Mouse (Mus musculus) forebrain, embryonic 12.5 days (tissue): ENCODE data around the gene Olfr311. TPM values are rescaled to one million over a fixed set of nuclear protein-coding genes. Genes with fewer than 3 reads are reported as not detected.
"Not testable (repeated sequence)": the region's sequence is repeated elsewhere in the genome, so short reads cannot be mapped to it uniquely, and the experiment has no call there.

ENCODE experiments used
- ATAC-seq: fragments of 200-750 bp; cut with Nextera tagmentation; 2 replicates; pipeline ENCODE4 v1.8.0; 2017; ENCODE audit warnings: moderate TSS enrichment; ENCODE audit not compliant: low FRiP score
- H3K27ac ChIP-seq: fragments of 300-500 bp; sonication (generic); 2 replicates; pipeline ENCODE4 v1.5.1; 2016; ENCODE audit warnings: mild to moderate bottlenecking
- H3K27me3 ChIP-seq: fragments of 300-500 bp; sonication (generic); 2 replicates; pipeline ENCODE4 v1.6.1; 2016; ENCODE audit warnings: mild to moderate bottlenecking
- H3K36me3 ChIP-seq: fragments of 300-500 bp; sonication (generic); replicated peaks from 2 replicates; pipeline ENCODE4 v1.6.1; 2016; ENCODE audit warnings: mild to moderate bottlenecking
- H3K4me1 ChIP-seq: fragments of 300-500 bp; sonication (generic); 2 replicates; pipeline ENCODE4 v1.6.1; 2016
- H3K4me2 ChIP-seq: fragments of 300-500 bp; sonication (generic); 2 replicates; pipeline ENCODE4 v1.6.1; 2016; ENCODE audit warnings: mild to moderate bottlenecking, moderate library complexity
- H3K4me3 ChIP-seq: fragments of 300-500 bp; sonication (generic); replicated peaks from 2 replicates; pipeline ENCODE4 v1.5.1; 2016; ENCODE audit warnings: mild to moderate bottlenecking
- H3K9ac ChIP-seq: fragments of 300-500 bp; sonication (generic); 2 replicates; pipeline ENCODE4 v1.6.1; 2016; ENCODE audit warnings: mild to moderate bottlenecking
- H3K9me3 ChIP-seq: fragments of 300-500 bp; sonication (generic); 2 replicates; pipeline ENCODE4 v1.6.1; 2016
- WGBS: fragments of 180-500 bp; shearing (Covaris S2); methylation state at CpG from one replicate; pipeline ENCODE4 v1.1.7; 2016; 5-methylcytosine and 5-hydroxymethylcytosine counted together
- polyA plus RNA-seq: library from polyadenylated mRNA; unstranded; fragments of >200 nt; fragmentation: Nextera tagmentation; extraction: Ambion mirVana; gene quantifications from 2 replicates; pipeline ENCODE4 v1.2.1, GENCODE M21; 2016

The Olfr311 gene
- polyA plus RNA-seq = not detected in 2 replicates

GRCm38 (mm10) chr11:58838951-58839350 is at the start of gene Olfr311:
TSS of gene Olfr311 (plus strand) at chr11:58839251.
- H3K9me3 ChIP-seq, H3K4me3 ChIP-seq, H3K36me3 ChIP-seq, H3K9ac ChIP-seq, H3K4me2 ChIP-seq, H3K4me1 ChIP-seq, ATAC-seq, H3K27ac ChIP-seq, H3K27me3 ChIP-seq: not testable (repeated sequence)

- 20% methylated on average over 3 of the region's 3 CpGs for WGBS
- H3K36me3 ChIP-seq = no peaks in the 10 kb centered on the region
- ATAC-seq = no peak
These were observed 49.5 kb upstream of the Olfr311 start for GRCm38 (mm10) chr11:58789532-58789931.

GRCm38 (mm10) chr11:58790053-58790452 is 49.0 kb upstream of the Olfr311 start:
- Histone ChIP-seq H3K27ac (no peak overlapping the region), H3K27me3 (no peaks in the 10 kb centered on the region), H3K4me2 (no peak overlapping the region), H3K9me3 (no peaks in the 10 kb centered on the region), H3K36me3 (no peaks in the 10 kb centered on the region), H3K4me1 (peaks cover 9% of the 10 kb centered on the region; the same call in 1 of the 2 replicates), H3K9ac (no peak overlapping the region), H3K4me3 (no peak overlapping the region)
- WGBS = 54% methylated on average over 2 of the region's 2 CpGs
- no peak for ATAC-seq

More at GRCm38 (mm10) chr11:58789532-58789931, 49.5 kb upstream of the Olfr311 start:
- no peaks in the 10 kb centered on the region for H3K27me3 ChIP-seq
- H3K9me3 ChIP-seq = no peaks in the 10 kb centered on the region
- no peak overlapping the region for H3K27ac ChIP-seq
- no peak overlapping the region for H3K4me3 ChIP-seq
- no peak overlapping the region for H3K4me2 ChIP-seq
- no peak overlapping the region for H3K9ac ChIP-seq
- peaks cover 9% of the 10 kb centered on the region; the same call in 1 of the 2 replicates for H3K4me1 ChIP-seq

GRCm38 (mm10) chr11:58790646-58791045 is 48.4 kb upstream of the Olfr311 start:
- Histone ChIP-seq H3K4me1 (peaks cover 9% of the 10 kb centered on the region; the same call in 1 of the 2 replicates), H3K27ac (no peak overlapping the region), H3K9me3 (no peaks in the 10 kb centered on the region), H3K4me3 (no peak overlapping the region), H3K9ac (no peak overlapping the region), H3K4me2 (no peak overlapping the region), H3K27me3 (no peaks in the 10 kb centered on the region), H3K36me3 (no peaks in the 10 kb centered on the region)
- WGBS = 86% methylated on average over 6 of the region's 6 CpGs
- ATAC-seq = no peak

- H3K4me3 ChIP-seq = no peak overlapping the region
- ATAC-seq = no peak
- 90% methylated on average over 2 of the region's 2 CpGs for WGBS
These were observed 43.2 kb upstream of the Olfr311 start for GRCm38 (mm10) chr11:58795856-58796255.

GRCm38 (mm10) chr11:58796850-58797249 is 42.2 kb upstream of the Olfr311 start:
- Histone ChIP-seq H3K4me3 (no peak overlapping the region), H3K4me1 (peaks cover 8% of the 10 kb centered on the region), H3K9me3 (no peaks in the 10 kb centered on the region), H3K9ac (no peak overlapping the region), H3K4me2 (no peak overlapping the region), H3K36me3 (no peaks in the 10 kb centered on the region), H3K27ac (no peak overlapping the region), H3K27me3 (no peaks in the 10 kb centered on the region)
- ATAC-seq = no peak
- 78% methylated on average over 7 of the region's 7 CpGs for WGBS

More at GRCm38 (mm10) chr11:58795856-58796255, 43.2 kb upstream of the Olfr311 start:
- Histone ChIP-seq H3K4me1 (no peaks in the 10 kb centered on the region), H3K9ac (no peak overlapping the region), H3K27ac (no peak overlapping the region), H3K4me2 (no peak overlapping the region), H3K9me3 (no peaks in the 10 kb centered on the region), H3K36me3 (no peaks in the 10 kb centered on the region), H3K27me3 (no peaks in the 10 kb centered on the region)

- Histone ChIP-seq H3K9me3 (no peaks in the 10 kb centered on the region), H3K4me2 (no peak overlapping the region), H3K4me3 (no peak overlapping the region), H3K9ac (no peak overlapping the region), H3K36me3 (no peaks in the 10 kb centered on the region), H3K4me1 (peaks cover 15% of the 10 kb centered on the region), H3K27ac (no peak overlapping the region), H3K27me3 (no peaks in the 10 kb centered on the region)
- WGBS = 83% methylated on average over 5 of the region's 5 CpGs
- ATAC-seq = no peak
These were observed 39.3 kb upstream of the Olfr311 start for GRCm38 (mm10) chr11:58799747-58800146.

GRCm38 (mm10) chr11:58801558-58802228 is 37.4 kb upstream of the Olfr311 start, which contains the start of gene Fam183b:
TSS of gene Fam183b (minus strand) at chr11:58801960.
- Histone ChIP-seq H3K4me2 (peak within 1 kb of the TSS; percentile 36), H3K4me3 (no peak within 1 kb of the TSS), H3K27ac (no peak within 1 kb of the TSS), H3K36me3 (no peaks in the 10 kb centered on the region), H3K9me3 (no peaks in the 10 kb centered on the region), H3K4me1 (peaks cover 15% of the 10 kb centered on the region), H3K9ac (no peak within 1 kb of the TSS), H3K27me3 (no peaks in the 10 kb centered on the region)
- WGBS = 31% methylated on average over 14 of the region's 14 CpGs
- ATAC-seq = 0 out of 2 replicates have a peak, but pooled peaks have one; percentile 53

GRCm38 (mm10) chr11:58803871-58804270 is 35.2 kb upstream of the Olfr311 start:
- Histone ChIP-seq H3K9me3 (no peaks in the 10 kb centered on the region), H3K9ac (no peak overlapping the region)
- 82% methylated on average over 4 of the region's 4 CpGs for WGBS

GRCm38 (mm10) chr11:58804393-58804792 is 34.7 kb upstream of the Olfr311 start:
- Histone ChIP-seq H3K27me3 (no peaks in the 10 kb centered on the region), H3K4me1 (peaks cover 15% of the 10 kb centered on the region), H3K4me2 (no peak overlapping the region), H3K9ac (no peak overlapping the region), H3K27ac (no peak overlapping the region), H3K36me3 (no peaks in the 10 kb centered on the region), H3K9me3 (no peaks in the 10 kb centered on the region), H3K4me3 (no peak overlapping the region)
- no peak for ATAC-seq
- WGBS = 79% methylated on average over 2 of the region's 2 CpGs

More at GRCm38 (mm10) chr11:58803871-58804270, 35.2 kb upstream of the Olfr311 start:
- H3K4me3 ChIP-seq = no peak overlapping the region
- H3K36me3 ChIP-seq = no peaks in the 10 kb centered on the region
- no peak overlapping the region for H3K27ac ChIP-seq
- H3K4me1 ChIP-seq = peaks cover 15% of the 10 kb centered on the region
- no peak for ATAC-seq
- H3K27me3 ChIP-seq = no peaks in the 10 kb centered on the region
- H3K4me2 ChIP-seq = no peak overlapping the region

GRCm38 (mm10) chr11:58812001-58812400 is 27.1 kb upstream of the Olfr311 start:
- Histone ChIP-seq H3K4me1 (no peaks in the 10 kb centered on the region), H3K9me3 (no peaks in the 10 kb centered on the region), H3K27ac (no peak overlapping the region), H3K4me2 (no peak overlapping the region), H3K4me3 (no peak overlapping the region), H3K9ac (no peak overlapping the region), H3K36me3 (no peaks in the 10 kb centered on the region), H3K27me3 (no peaks in the 10 kb centered on the region)
- 3% methylated on average over 1 of the region's 1 CpGs for WGBS
- ATAC-seq = no peak

GRCm38 (mm10) chr11:58814700-58815099 is 24.4 kb upstream of the Olfr311 start, which contains the start of gene Olfr313:
TSS of gene Olfr313 (plus strand) at chr11:58815000.
- not testable (repeated sequence) for H3K4me2 ChIP-seq, ATAC-seq, H3K9ac ChIP-seq, H3K27ac ChIP-seq, H3K36me3 ChIP-seq, H3K9me3 ChIP-seq, H3K4me3 ChIP-seq, H3K27me3 ChIP-seq, H3K4me1 ChIP-seq
- WGBS = 75% methylated on average over 1 of the region's 1 CpGs

GRCm38 (mm10) chr11:58815676-58816075 is 23.4 kb upstream of the Olfr311 start:
- no peak for ATAC-seq
- no peaks in the 10 kb centered on the region for H3K9me3 ChIP-seq
- no peaks in the 10 kb centered on the region for H3K36me3 ChIP-seq
- no peak overlapping the region for H3K4me3 ChIP-seq
- no peaks in the 10 kb centered on the region for H3K27me3 ChIP-seq
- H3K9ac ChIP-seq = no peak overlapping the region
- H3K4me2 ChIP-seq = no peak overlapping the region
- 94% methylated on average over 1 of the region's 1 CpGs for WGBS
- no peaks in the 10 kb centered on the region for H3K4me1 ChIP-seq
- no peak overlapping the region for H3K27ac ChIP-seq
